ENCODE assay signal across 23 mouse cellular contexts in the genomic region with DNA sequence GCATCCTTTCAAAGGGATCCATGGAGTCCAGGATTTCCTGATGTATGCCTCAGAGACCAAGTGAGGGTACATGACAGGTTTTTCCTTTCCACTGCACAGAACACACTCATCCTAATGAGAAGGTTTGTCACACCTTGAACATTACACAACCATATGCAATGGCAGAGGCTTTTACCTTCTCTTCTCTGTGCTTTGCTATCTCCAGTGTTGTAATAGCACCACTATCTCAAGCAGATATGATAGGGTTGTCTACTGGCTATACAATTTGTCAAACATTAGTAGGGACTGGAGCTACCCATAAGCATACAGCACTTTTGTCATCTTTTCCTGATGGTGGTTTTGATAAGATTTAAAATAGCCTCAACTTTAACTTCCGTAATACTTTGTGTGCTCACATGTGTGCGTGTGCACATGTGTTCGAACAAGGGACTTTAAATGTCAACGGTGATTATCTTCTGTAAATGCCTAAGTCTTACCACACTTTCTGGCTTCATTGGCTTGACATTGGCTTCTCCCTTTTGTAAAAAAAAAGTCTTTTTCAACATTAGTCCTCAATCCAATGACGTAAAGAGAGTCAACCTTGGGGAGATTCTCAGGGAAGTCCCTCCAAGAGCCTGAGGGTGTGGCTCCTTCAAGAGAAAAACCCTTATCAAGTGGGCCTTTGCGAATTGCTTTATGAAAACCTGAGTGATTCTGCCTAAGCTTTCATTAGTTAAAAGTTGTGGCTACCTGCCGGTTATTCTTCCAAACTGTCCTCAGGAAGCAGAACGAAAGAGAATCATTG.
"Had no signal": no experiment of that assay in that cellular context is flagged by ENCODE, and none has a peak within 500 bp of the region (broad histone marks: within the 10 kb centered on the region; RNA-seq: fewer than 3 reads in every experiment).

No protein-coding gene starts in this region.

- H3K9me3 ChIP-seq: kidney, embryonic 15.5 days; limb, embryonic 12.5 days; limb, embryonic 15.5 days; neural tube, embryonic 12.5 days; neural tube, embryonic 15.5 days had no signal

- DNase-seq: kidney, adult 8-10 months; kidney, postnatal 10 days; kidney, postnatal 4 days; left cerebral cortex, postnatal 4 days; liver, postnatal 0 days; lung, embryonic 14.5 days; midbrain, embryonic 14.5 days; right cerebral cortex, adult 18-20 months; right cerebral cortex, postnatal 25 days; spleen, adult 18-20 months; thymus, adult 2 months; thymus, postnatal 14 days; thymus, postnatal 4 days had no signal

- H3K9ac ChIP-seq: kidney, embryonic 15.5 days; limb, embryonic 12.5 days; limb, embryonic 15.5 days; liver, embryonic 14.5 days; liver, postnatal 0 days; lung, embryonic 14.5 days; neural tube, embryonic 12.5 days; neural tube, embryonic 15.5 days had no signal

- H3K4me1 ChIP-seq: kidney, embryonic 15.5 days; limb, embryonic 12.5 days; limb, embryonic 15.5 days; neural tube, embryonic 12.5 days; neural tube, embryonic 15.5 days had no signal

- H3K36me3 ChIP-seq: kidney, embryonic 15.5 days; limb, embryonic 12.5 days; limb, embryonic 15.5 days; neural tube, embryonic 12.5 days; neural tube, embryonic 15.5 days had no signal

- H3K4me2 ChIP-seq: kidney, embryonic 15.5 days; limb, embryonic 12.5 days; limb, embryonic 15.5 days; liver, embryonic 11.5 days; lung, embryonic 14.5 days; midbrain, embryonic 11.5 days; neural tube, embryonic 12.5 days; neural tube, embryonic 15.5 days had no signal

- H3K27me3 ChIP-seq: kidney, embryonic 15.5 days; limb, embryonic 12.5 days; limb, embryonic 15.5 days; neural tube, embryonic 12.5 days; neural tube, embryonic 15.5 days had no signal

- H3K27ac ChIP-seq: kidney, embryonic 15.5 days; limb, embryonic 12.5 days; limb, embryonic 15.5 days; liver, embryonic 14.5 days; macrophage; neural tube, embryonic 12.5 days; neural tube, embryonic 15.5 days had no signal

- ATAC-seq: liver, postnatal 0 days; lung, postnatal 0 days had no signal

- H3K4me3 ChIP-seq: kidney, embryonic 15.5 days; limb, embryonic 12.5 days; limb, embryonic 15.5 days; neural tube, embryonic 12.5 days; neural tube, embryonic 15.5 days had no signal
